In the genomic region with DNA sequence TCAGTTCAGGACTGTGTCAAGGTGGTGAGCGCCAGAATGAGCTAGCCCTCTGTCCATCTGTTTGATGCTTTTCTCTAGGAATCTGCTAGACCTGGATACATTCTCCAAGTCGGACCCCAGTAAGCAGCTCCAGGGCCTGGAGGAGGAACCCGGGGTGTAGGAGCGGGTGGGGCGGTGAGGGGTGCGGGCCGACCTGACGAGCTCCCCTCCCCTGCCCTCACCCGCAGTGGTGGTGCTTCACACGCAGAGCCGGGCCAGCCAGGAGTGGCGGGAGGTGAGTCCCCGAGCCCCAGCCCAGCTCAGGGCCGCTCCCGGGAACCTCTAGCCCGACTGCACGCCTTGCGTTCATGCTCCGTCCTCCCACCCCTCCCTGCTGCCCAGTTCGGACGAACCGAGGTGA, we compare ENCODE assay signal across 8 mouse cellular contexts. TPM values are rescaled to one million over a fixed set of nuclear protein-coding genes. Genes with fewer than 3 reads are reported as not detected.
DNase-seq lines count a peak whose midpoint lies in the region; ATAC-seq and TF ChIP-seq lines count a peak whose summit lies in the region.

No protein-coding gene starts in this region.

- no peaks in the 10 kb centered on the region for H3K9me3 ChIP-seq in lung, embryonic 15.5 days
- no peaks in the 10 kb centered on the region for H3K9me3 ChIP-seq in embryonic facial prominence, embryonic 12.5 days
- no peaks in the 10 kb centered on the region for H3K9me3 ChIP-seq in intestine, postnatal 0 days (ENCODE audit: control insufficient read depth)
- H3K9me3 ChIP-seq in stomach, embryonic 15.5 days, result no peaks in the 10 kb centered on the region

- H3K4me3 ChIP-seq in lung, embryonic 15.5 days, result peak overlapping the region; percentile 17
- H3K4me3 ChIP-seq in embryonic facial prominence, embryonic 12.5 days, result peak overlapping the region; percentile 21; the same call in 1 of the 2 replicates
- 0 out of 2 replicates have a peak overlapping the region, but pooled peaks have one; percentile 5 for H3K4me3 ChIP-seq in intestine, postnatal 0 days (ENCODE audit: low read depth, low read length)
- H3K4me3 ChIP-seq in stomach, embryonic 15.5 days (replicated peaks), result 0 out of 2 replicates have a peak overlapping the region, but pooled peaks have one; percentile 0

- WGBS in lung, embryonic 15.5 days, result 5% methylated on average over 22 of the region's 22 CpGs
- 0% methylated on average over 21 of the region's 22 CpGs for WGBS in embryonic facial prominence, embryonic 12.5 days
- WGBS in intestine, postnatal 0 days, result 2% methylated on average over 14 of the region's 22 CpGs
- 2% methylated on average over 22 of the region's 22 CpGs for WGBS in stomach, embryonic 15.5 days

- H3K9ac ChIP-seq in lung, embryonic 15.5 days, result no peak overlapping the region
- H3K9ac ChIP-seq in embryonic facial prominence, embryonic 12.5 days, result no peak overlapping the region
- H3K9ac ChIP-seq in intestine, postnatal 0 days (ENCODE audit: low read depth, low read length), result no peak overlapping the region
- H3K9ac ChIP-seq in stomach, embryonic 15.5 days, result no peak overlapping the region

- H3K27me3 ChIP-seq in lung, embryonic 15.5 days, result peaks cover 38% of the 10 kb centered on the region
- H3K27me3 ChIP-seq in embryonic facial prominence, embryonic 12.5 days, result peaks cover 46% of the 10 kb centered on the region
- peaks cover 19% of the 10 kb centered on the region for H3K27me3 ChIP-seq in intestine, postnatal 0 days (replicated peaks; ENCODE audit: control insufficient read depth, insufficient read depth, low read length)
- peaks cover 37% of the 10 kb centered on the region for H3K27me3 ChIP-seq in stomach, embryonic 15.5 days (replicated peaks)

- peaks cover under 1% of the 10 kb centered on the region; the same call in 1 of the 2 replicates for H3K36me3 ChIP-seq in lung, embryonic 15.5 days
- H3K36me3 ChIP-seq in embryonic facial prominence, embryonic 12.5 days, result peaks cover 7% of the 10 kb centered on the region; the same call in 1 of the 2 replicates
- H3K36me3 ChIP-seq in intestine, postnatal 0 days (ENCODE audit: control insufficient read depth, insufficient read depth), result peaks cover 9% of the 10 kb centered on the region
- 0 out of 2 replicates have a peak, but pooled peaks cover 3% of the 10 kb centered on the region for H3K36me3 ChIP-seq in stomach, embryonic 15.5 days

- DNase-seq in lung, postnatal 25 days (ENCODE audit: low spot score), result no peak
- no peak for DNase-seq in ovary, postnatal 36 days (ENCODE audit: low spot score)
- no peak for DNase-seq in adrenal gland, adult (ENCODE audit: inconsistent age in 2 of 2, low spot score in 1 of 2)
- no peak for DNase-seq in right cerebral cortex, postnatal 4 days

- H3K4me2 ChIP-seq in lung, embryonic 15.5 days, result peak overlapping the region; percentile 41
- H3K4me2 ChIP-seq in embryonic facial prominence, embryonic 12.5 days (replicated peaks), result peak overlapping the region; percentile 26
- peak overlapping the region; percentile 53 for H3K4me2 ChIP-seq in intestine, postnatal 0 days (replicated peaks; ENCODE audit: low read depth)
- peak overlapping the region; percentile 40; the same call in 1 of the 2 replicates for H3K4me2 ChIP-seq in stomach, embryonic 15.5 days

- ATAC-seq in lung, embryonic 15.5 days (ENCODE audit: borderline replicate concordance, extremely low read depth, low FRiP score, low TSS enrichment), result no peak
- ATAC-seq in embryonic facial prominence, embryonic 12.5 days (ENCODE audit: insufficient number of reproducible peaks, insufficient read depth, low FRiP score, low TSS enrichment), result no peak
- ATAC-seq in intestine, postnatal 0 days, result no peak
- ATAC-seq in stomach, embryonic 15.5 days (ENCODE audit: insufficient read depth, low FRiP score, low read depth), result no peak

- TF ChIP-seq CTCF in intestine, postnatal 0 days (IDR thresholded peaks at IDR 0.05; ENCODE audit: low read depth), result no peak

- H3K4me1 ChIP-seq in lung, embryonic 15.5 days, result peaks cover 4% of the 10 kb centered on the region
- H3K4me1 ChIP-seq in embryonic facial prominence, embryonic 12.5 days, result peaks cover 7% of the 10 kb centered on the region; the same call in 1 of the 2 replicates
- no peaks in the 10 kb centered on the region for H3K4me1 ChIP-seq in intestine, postnatal 0 days (replicated peaks; ENCODE audit: control insufficient read depth, insufficient read depth, low read length)
- peaks cover 7% of the 10 kb centered on the region for H3K4me1 ChIP-seq in stomach, embryonic 15.5 days

- no peak overlapping the region for H3K27ac ChIP-seq in lung, embryonic 15.5 days
- H3K27ac ChIP-seq in embryonic facial prominence, embryonic 12.5 days, result no peak overlapping the region
- H3K27ac ChIP-seq in intestine, postnatal 0 days (ENCODE audit: low read depth, low read length), result no peak overlapping the region
- H3K27ac ChIP-seq in stomach, embryonic 15.5 days, result no peak overlapping the region

RNA-seq across cellular contexts. Expression of gene Cpne9, which starts 0.9 kb away (rescaled TPM):
- polyA plus RNA-seq in lung, embryonic 15.5 days (2015; fragmentation: Nextera tagmentation; extraction: Ambion mirVana), result 0.05 TPM in 1 of 2 replicates, not detected in the other
- polyA plus RNA-seq in embryonic facial prominence, embryonic 12.5 days (2016; fragmentation: Nextera tagmentation; extraction: Ambion mirVana), result 0.05 and 0.14 TPM in 2 replicates
- polyA plus RNA-seq in intestine, postnatal 0 days (2015; fragmentation: Nextera tagmentation; extraction: Ambion mirVana), result not detected in 2 replicates
- polyA plus RNA-seq in stomach, embryonic 15.5 days (2015; fragmentation: Nextera tagmentation; extraction: Ambion mirVana), result 0.22 and 0.23 TPM in 2 replicates

RNA-seq across cellular contexts. Expression of gene Brpf1, which starts 24.0 kb away (rescaled TPM):
- 17.0 and 18.3 TPM in 2 replicates for polyA plus RNA-seq in lung, embryonic 15.5 days (2015; fragmentation: Nextera tagmentation; extraction: Ambion mirVana)
- polyA plus RNA-seq in embryonic facial prominence, embryonic 12.5 days (2016; fragmentation: Nextera tagmentation; extraction: Ambion mirVana), result 28.2 and 28.9 TPM in 2 replicates
- polyA plus RNA-seq in intestine, postnatal 0 days (2015; fragmentation: Nextera tagmentation; extraction: Ambion mirVana), result 7.3 and 8.3 TPM in 2 replicates
- polyA plus RNA-seq in stomach, embryonic 15.5 days (2015; fragmentation: Nextera tagmentation; extraction: Ambion mirVana), result 15.9 and 17.6 TPM in 2 replicates

RNA-seq across cellular contexts. Expression of gene Ogg1, which starts 43.8 kb away (rescaled TPM):
- 16.5 and 17.7 TPM in 2 replicates for polyA plus RNA-seq in lung, embryonic 15.5 days (2015; fragmentation: Nextera tagmentation; extraction: Ambion mirVana)
- polyA plus RNA-seq in embryonic facial prominence, embryonic 12.5 days (2016; fragmentation: Nextera tagmentation; extraction: Ambion mirVana), result 14.1 and 14.7 TPM in 2 replicates
- polyA plus RNA-seq in intestine, postnatal 0 days (2015; fragmentation: Nextera tagmentation; extraction: Ambion mirVana), result 8.0 and 9.7 TPM in 2 replicates
- 13.1 and 13.3 TPM in 2 replicates for polyA plus RNA-seq in stomach, embryonic 15.5 days (2015; fragmentation: Nextera tagmentation; extraction: Ambion mirVana)

RNA-seq across cellular contexts. Expression of gene Mtmr14, which starts 45.3 kb away (rescaled TPM):
- polyA plus RNA-seq in lung, embryonic 15.5 days (2015; fragmentation: Nextera tagmentation; extraction: Ambion mirVana), result 43.8 and 46.1 TPM in 2 replicates
- 46.5 and 47.7 TPM in 2 replicates for polyA plus RNA-seq in embryonic facial prominence, embryonic 12.5 days (2016; fragmentation: Nextera tagmentation; extraction: Ambion mirVana)
- polyA plus RNA-seq in intestine, postnatal 0 days (2015; fragmentation: Nextera tagmentation; extraction: Ambion mirVana), result 31.5 and 37.2 TPM in 2 replicates
- 34.3 and 38.2 TPM in 2 replicates for polyA plus RNA-seq in stomach, embryonic 15.5 days (2015; fragmentation: Nextera tagmentation; extraction: Ambion mirVana)
